8 mouse cellular contexts compared by ENCODE assay signal in genomic region chr7:80074921-80075441, GRCm38 (mm10). TPM values are rescaled to one million over a fixed set of nuclear protein-coding genes. Genes with fewer than 3 reads are reported as not detected.
A peak's percentile ranks its signal among the peaks of the same experiment; 100 is the strongest.
DNase-seq lines count a peak whose midpoint lies in the region; ATAC-seq and TF ChIP-seq lines count a peak whose summit lies in the region.

No protein-coding gene starts in this region.

- H3K4me3 ChIP-seq in neural tube, embryonic 12.5 days: no peak overlapping the region
- H3K4me3 ChIP-seq in forebrain, embryonic 12.5 days (replicated peaks): no peak overlapping the region
- no peak overlapping the region for H3K4me3 ChIP-seq in lung, adult 2 months (replicated peaks; ENCODE audit: extremely low read depth, low read depth, low read length)

- no peak for TF ChIP-seq CTCF in lung, adult 2 months (IDR thresholded peaks at IDR 0.05; ENCODE audit: insufficient read depth, low read length)

- H3K4me1 ChIP-seq in neural tube, embryonic 12.5 days: peaks cover 75% of the 10 kb centered on the region
- H3K4me1 ChIP-seq in forebrain, embryonic 12.5 days: peaks cover 84% of the 10 kb centered on the region
- H3K4me1 ChIP-seq in lung, adult 2 months (ENCODE audit: control insufficient read depth, insufficient read depth, low read length): peaks cover 38% of the 10 kb centered on the region

- peak; percentile 9; the same call in 1 of the 2 replicates for TF ChIP-seq POLR2A in lung, adult 2 months (IDR thresholded peaks at IDR 0.05; ENCODE audit: borderline replicate concordance, extremely low read depth, low read depth, low read length)

- no peaks in the 10 kb centered on the region for H3K27me3 ChIP-seq in neural tube, embryonic 12.5 days (replicated peaks)
- no peaks in the 10 kb centered on the region for H3K27me3 ChIP-seq in forebrain, embryonic 12.5 days

- no peaks in the 10 kb centered on the region for H3K36me3 ChIP-seq in neural tube, embryonic 12.5 days
- H3K36me3 ChIP-seq in forebrain, embryonic 12.5 days (replicated peaks): no peaks in the 10 kb centered on the region

- no peak overlapping the region for H3K9ac ChIP-seq in neural tube, embryonic 12.5 days
- no peak overlapping the region for H3K9ac ChIP-seq in forebrain, embryonic 12.5 days

- WGBS in neural tube, embryonic 12.5 days: 55% methylated on average over 5 of the region's 5 CpGs
- 41% methylated on average over 5 of the region's 5 CpGs for WGBS in forebrain, embryonic 12.5 days
- 28% methylated on average over 5 of the region's 5 CpGs for WGBS in lung, adult 2 months

- peak overlapping the region; percentile 32 for H3K27ac ChIP-seq in neural tube, embryonic 12.5 days
- peak overlapping the region; percentile 89 for H3K27ac ChIP-seq in forebrain, embryonic 12.5 days

- DNase-seq in neural tube, embryonic 10.5 days (ENCODE audit: extremely low spot score, low spot score): no peak
- peak; percentile 74 for DNase-seq in kidney, adult 11 months
- peak; percentile 77 for DNase-seq in lung, adult 2 months
- DNase-seq in spleen, postnatal 10 days (ENCODE audit: low spot score in 2 of 2): peak; percentile 47 to 60
- no peak for DNase-seq in frontal cortex, postnatal 10 days (ENCODE audit: low spot score in 2 of 2)
- DNase-seq in adrenal gland, postnatal 25 days: no peak

- H3K4me2 ChIP-seq in neural tube, embryonic 12.5 days (replicated peaks): no peak overlapping the region
- H3K4me2 ChIP-seq in forebrain, embryonic 12.5 days: no peak overlapping the region

- ATAC-seq in neural tube, embryonic 12.5 days (ENCODE audit: low FRiP score, low read depth): no peak
- no peak for ATAC-seq in forebrain, embryonic 12.5 days (ENCODE audit: low FRiP score)

- no peaks in the 10 kb centered on the region for H3K9me3 ChIP-seq in neural tube, embryonic 12.5 days
- H3K9me3 ChIP-seq in forebrain, embryonic 12.5 days: no peaks in the 10 kb centered on the region

RNA-seq across cellular contexts. Expression of gene Idh2, which starts 40.2 kb away (rescaled TPM):
- 299 and 313 TPM in 2 replicates for polyA plus RNA-seq in neural tube, embryonic 12.5 days (2016; fragmentation: Nextera tagmentation; extraction: Ambion mirVana)
- 359 and 369 TPM in 2 replicates for polyA plus RNA-seq in forebrain, embryonic 12.5 days (2016; fragmentation: Nextera tagmentation; extraction: Ambion mirVana)
- polyA plus RNA-seq in lung, adult 2 months (2012; rRNA removed): 144 and 162 TPM in 2 replicates
- total RNA-seq in adrenal gland, postnatal 25 days (2021): 152 and 173 TPM in 2 replicates

RNA-seq across cellular contexts. Expression of gene Zfp710, which starts 50.4 kb away (rescaled TPM):
- polyA plus RNA-seq in neural tube, embryonic 12.5 days (2016; fragmentation: Nextera tagmentation; extraction: Ambion mirVana): 24.7 and 26.3 TPM in 2 replicates
- polyA plus RNA-seq in forebrain, embryonic 12.5 days (2016; fragmentation: Nextera tagmentation; extraction: Ambion mirVana): 30.5 and 33.9 TPM in 2 replicates
- polyA plus RNA-seq in lung, adult 2 months (2012; rRNA removed): 60.0 and 65.8 TPM in 2 replicates
- total RNA-seq in adrenal gland, postnatal 25 days (2021): 18.5 and 21.4 TPM in 2 replicates

Comparison
In these comparisons a context has a peak if more than half of its experiments do, and no peak if none do; other contexts are left out.
1. DNase-seq: peak in kidney, adult 11 months (single experiment), lung, adult 2 months (single experiment) and spleen, postnatal 10 days (2 of 2); none in neural tube, embryonic 10.5 days (single experiment), frontal cortex, postnatal 10 days (0 of 2) and adrenal gland, postnatal 25 days (single experiment).